Mouse (Mus musculus) colon, adult 2 months (tissue): ENCODE data around the gene Olfr711. TPM values are rescaled to one million over a fixed set of nuclear protein-coding genes. Genes with fewer than 3 reads are reported as not detected.

Source experiments
- polyA plus RNA-seq: library from polyadenylated mRNA; depleted of rRNA; stranded (reverse); fragments of >200 nt; gene quantifications from 2 replicates; pipeline ENCODE4 v1.2.3, GENCODE M21; 2012; rRNA removed

Gene Olfr711
- polyA plus RNA-seq = not detected in 2 replicates

GRCm38 (mm10) chr7:106975353-106975752, at the start of gene Olfr711:
Gene Olfr711 (minus strand): TSS chr7:106975453.

GRCm38 (mm10) chr7:107005972-107006371, 30.7 kb upstream of the Olfr711 start, which contains the start of gene Olfr2:
Gene Olfr2 (minus strand): TSS chr7:107006072.

GRCm38 (mm10) chr7:106963837-106964236, 11.4 kb downstream of the Olfr711 start, which contains the start of gene Olfr6:
Gene Olfr6 (minus strand): TSS chr7:106963937.

DNA sequence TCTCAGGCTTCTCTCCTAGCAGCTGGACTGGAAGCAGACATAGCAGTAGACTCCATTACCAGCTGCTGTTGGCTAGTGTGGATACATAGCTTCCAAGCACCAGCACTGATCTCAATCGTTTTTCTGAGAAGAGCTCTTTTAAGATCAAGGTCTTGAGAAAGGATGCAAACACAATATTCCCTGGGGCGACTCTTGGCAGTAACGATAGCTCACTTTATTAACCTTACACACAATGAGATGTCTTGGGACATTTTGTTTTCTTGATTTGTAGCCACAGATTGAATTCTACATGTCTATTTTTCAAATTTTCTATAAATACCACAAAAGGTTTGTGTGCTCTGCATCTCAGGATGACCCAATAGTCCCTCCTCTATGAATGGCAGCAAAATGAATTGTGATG, 27.0 kb downstream of the Olfr711 start, which contains the start of gene Olfr710:
Gene Olfr710 (minus strand): TSS at position 101 of the 400 bp plus-strand sequence.

GRCm38 (mm10) chr7:106932119-106932518, 43.1 kb downstream of the Olfr711 start, which contains the start of gene Olfr709-ps1:
Gene Olfr709-ps1 (minus strand): TSS chr7:106932219.

Other genes with a start within 250 kb of the Olfr711 start
- not detected in 2 replicates for gene Olfr697, start 233.0 kb downstream of the Olfr711 start, polyA plus RNA-seq
- not detected in 2 replicates for gene Olfr698, start 220.1 kb downstream of the Olfr711 start, polyA plus RNA-seq
- not detected in 2 replicates for gene Olfr699, start 182.3 kb downstream of the Olfr711 start, polyA plus RNA-seq
- not detected in 2 replicates for gene Olfr700, start 166.6 kb downstream of the Olfr711 start, polyA plus RNA-seq
- not detected in 2 replicates for gene Olfr701, start 161.3 kb downstream of the Olfr711 start, polyA plus RNA-seq
- gene Olfr702, start 141.6 kb downstream of the Olfr711 start, polyA plus RNA-seq = not detected in 2 replicates
- gene Olfr703, start 132.1 kb downstream of the Olfr711 start, polyA plus RNA-seq = not detected in 2 replicates
- not detected in 2 replicates for gene Olfr704, start 112.3 kb downstream of the Olfr711 start, polyA plus RNA-seq
- not detected in 2 replicates for gene Olfr705, start 98.6 kb downstream of the Olfr711 start, polyA plus RNA-seq
- gene Olfr706, start 87.3 kb downstream of the Olfr711 start, polyA plus RNA-seq = not detected in 2 replicates
- gene Olfr707, start 74.2 kb downstream of the Olfr711 start, polyA plus RNA-seq = not detected in 2 replicates
- not detected in 2 replicates for gene Olfr1532-ps1, start 67.5 kb downstream of the Olfr711 start, polyA plus RNA-seq
- gene Olfr709-ps1, start 43.2 kb downstream of the Olfr711 start, polyA plus RNA-seq = not detected in 2 replicates
- gene Olfr710, start 27.1 kb downstream of the Olfr711 start, polyA plus RNA-seq = not detected in 2 replicates
- gene Olfr6, start 11.5 kb downstream of the Olfr711 start, polyA plus RNA-seq = not detected in 2 replicates
- gene Olfr2, start 30.6 kb upstream of the Olfr711 start, polyA plus RNA-seq = not detected in 2 replicates
- not detected in 2 replicates for gene Olfr713, start 55.7 kb upstream of the Olfr711 start, polyA plus RNA-seq
- gene Olfr714, start 95.5 kb upstream of the Olfr711 start, polyA plus RNA-seq = not detected in 2 replicates
- gene Olfr17, start 117.8 kb upstream of the Olfr711 start, polyA plus RNA-seq = not detected in 2 replicates
- not detected in 2 replicates for gene Olfr715b, start 134.9 kb upstream of the Olfr711 start, polyA plus RNA-seq
- not detected in 2 replicates for gene Olfr715, start 155.6 kb upstream of the Olfr711 start, polyA plus RNA-seq
- gene Olfr716, start 162.9 kb upstream of the Olfr711 start, polyA plus RNA-seq = not detected in 2 replicates
- gene Nlrp14, start 191.5 kb upstream of the Olfr711 start, polyA plus RNA-seq = not detected in 2 replicates
- not detected in 2 replicates for gene Rbmxl2, start 234.0 kb upstream of the Olfr711 start, polyA plus RNA-seq